Mouse (Mus musculus) macrophage (primary cell): ENCODE results near the gene Large1. TPM values are rescaled to one million over a fixed set of nuclear protein-coding genes. Genes with fewer than 3 reads are reported as not detected.
"Not testable (repeated sequence)": the region's sequence is repeated elsewhere in the genome, so short reads cannot be mapped to it uniquely, and the experiment has no call there.

Experiments
- H3K27ac ChIP-seq: fragments of 350-480 bp; formaldehyde crosslinking; 2 replicates; pipeline ENCODE4 v1.9.0; 2021
- H3K36me3 ChIP-seq: fragments of 350-480 bp; formaldehyde crosslinking; 2 replicates; pipeline ENCODE4 v1.9.0; 2021; ENCODE audit errors: inconsistent target
- H3K4me3 ChIP-seq: fragments of 350-480 bp; formaldehyde crosslinking; 2 replicates; pipeline ENCODE4 v1.9.0; 2021; ENCODE audit errors: inconsistent target
- H3K79me2 ChIP-seq: fragments of 350-480 bp; formaldehyde crosslinking; 2 replicates; pipeline ENCODE4 v1.9.0; 2021; ENCODE audit errors: inconsistent target
- WGBS: methylation state at CpG from one replicate; pipeline ENCODE4 v1.1.7; 2026; ENCODE audit warnings: inconsistent platforms; ENCODE audit not compliant: missing documents; 5-methylcytosine and 5-hydroxymethylcytosine counted together
- polyA plus RNA-seq: library from polyadenylated mRNA; stranded (reverse); fragments of 250-400 nt; gene quantifications from 3 replicates; pipeline ENCODE4 v1.2.4, GENCODE M21; 2018; ENCODE audit warnings: inconsistent platforms

Gene Large1
- polyA plus RNA-seq, 1 experiment from 2014 or later = 13.1 TPM

- not testable (repeated sequence) for H3K4me3 ChIP-seq, H3K79me2 ChIP-seq, H3K36me3 ChIP-seq, H3K27ac ChIP-seq
- no CpG with 5 or more reads among the region's 3 CpGs for WGBS
These were observed 33.8 kb downstream of the Large1 start for GRCm38 (mm10) chr8:73319500-73319899.

GRCm38 (mm10) chr8:73313911-73314310, 39.4 kb downstream of the Large1 start:
- H3K27ac ChIP-seq = no peak overlapping the region
- peaks cover 3% of the 10 kb centered on the region; the same call in 1 of the 2 replicates for H3K79me2 ChIP-seq
- H3K4me3 ChIP-seq = no peak overlapping the region
- 9% methylated on average over 2 of the region's 2 CpGs for WGBS
- no peaks in the 10 kb centered on the region for H3K36me3 ChIP-seq

DNA sequence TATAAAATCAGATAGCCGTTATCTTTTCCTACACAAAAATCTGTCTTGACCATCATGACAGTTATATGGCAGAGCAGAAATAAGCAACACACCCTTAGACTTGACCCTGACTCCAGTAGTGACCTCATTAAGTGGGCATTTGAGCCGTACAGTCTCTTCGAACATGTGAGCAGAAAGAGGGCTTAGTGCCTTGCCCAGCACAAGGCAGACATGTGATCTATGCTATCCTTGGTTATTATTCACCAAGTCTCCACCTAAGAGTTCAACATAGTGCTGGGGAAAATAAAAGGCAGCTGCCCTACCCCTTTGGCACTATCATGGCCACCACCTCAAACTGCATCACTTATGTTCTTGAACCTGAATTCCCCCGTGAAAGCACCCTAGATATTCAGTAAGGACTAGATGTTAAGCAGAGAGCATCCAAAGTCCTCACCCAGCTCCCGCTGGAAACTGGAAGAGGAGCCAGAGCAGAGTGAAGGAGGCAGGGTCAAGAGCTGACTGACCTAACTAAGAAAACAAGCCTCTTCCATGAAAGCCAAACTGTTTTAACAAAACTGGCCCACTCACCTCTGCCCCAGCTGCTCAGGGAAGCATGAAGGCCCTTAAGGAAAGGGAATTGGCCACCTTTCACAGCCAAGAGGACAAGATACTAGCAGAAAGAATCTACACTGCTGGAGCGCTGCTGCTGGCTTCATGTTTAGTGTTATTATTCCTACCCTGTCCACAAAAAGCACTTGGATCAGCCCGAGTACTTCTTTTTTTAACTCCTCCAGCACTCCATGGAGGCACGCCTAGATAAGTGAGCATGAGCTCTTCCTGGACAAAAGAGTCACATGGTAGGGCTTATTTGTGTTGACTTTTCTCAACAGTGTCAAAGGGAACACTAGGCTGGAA, 40.4 kb downstream of the Large1 start:
- WGBS = 87% methylated on average over 8 of the region's 8 CpGs
- H3K79me2 ChIP-seq = peaks cover 3% of the 10 kb centered on the region; the same call in 1 of the 2 replicates
- no peak overlapping the region for H3K27ac ChIP-seq
- no peak overlapping the region for H3K4me3 ChIP-seq
- H3K36me3 ChIP-seq = no peaks in the 10 kb centered on the region

DNA sequence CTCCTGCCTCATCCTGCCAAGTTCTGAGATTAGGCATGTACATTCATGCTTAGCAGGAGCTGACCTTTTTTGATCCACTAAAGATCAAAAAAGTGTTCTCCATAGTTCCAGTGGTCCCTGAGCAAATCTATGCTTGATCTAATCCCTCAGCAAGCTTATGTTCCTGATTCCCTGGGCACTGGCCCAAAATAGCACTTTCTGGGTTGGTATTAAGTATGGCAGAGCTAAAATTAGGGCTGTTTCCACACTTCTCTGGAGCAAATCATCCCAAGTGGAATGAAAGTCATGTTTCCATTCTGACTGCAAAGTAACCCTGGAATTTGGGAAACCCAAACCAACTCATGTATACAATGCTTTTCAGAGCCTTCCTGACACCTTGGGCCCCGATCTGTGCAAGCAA, 42.9 kb downstream of the Large1 start:
- Histone ChIP-seq H3K36me3 (no peaks in the 10 kb centered on the region), H3K27ac (no peak overlapping the region), H3K79me2 (peaks cover 3% of the 10 kb centered on the region; the same call in 1 of the 2 replicates), H3K4me3 (no peak overlapping the region)
- WGBS = 88% methylated on average over 1 of the region's 1 CpGs

- Histone ChIP-seq H3K4me3 (no peak overlapping the region), H3K79me2 (peaks cover 3% of the 10 kb centered on the region; the same call in 1 of the 2 replicates), H3K36me3 (no peaks in the 10 kb centered on the region), H3K27ac (no peak overlapping the region)
These were observed 43.3 kb downstream of the Large1 start for GRCm38 (mm10) chr8:73310036-73310435.

DNA sequence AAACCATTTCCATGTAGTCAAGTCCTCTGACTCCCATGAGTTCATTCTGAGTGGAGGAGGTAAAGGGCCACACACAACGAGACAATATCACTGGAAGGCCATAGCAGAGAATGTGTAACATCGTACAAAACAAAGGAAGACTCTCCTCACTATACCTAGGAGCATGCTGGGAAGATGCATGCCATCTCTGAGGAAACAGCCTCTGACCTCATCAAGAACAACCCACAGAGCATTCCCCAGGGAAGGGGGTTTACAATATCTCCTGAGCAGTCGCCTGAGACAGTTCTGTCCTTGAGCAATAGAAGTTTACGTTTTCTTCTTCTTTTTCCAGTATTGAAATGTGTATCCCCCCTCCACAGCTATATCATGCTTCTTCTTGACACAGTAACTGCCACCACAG, 49.4 kb downstream of the Large1 start:
- Histone ChIP-seq H3K27ac (no peak overlapping the region), H3K79me2 (no peaks in the 10 kb centered on the region), H3K36me3 (no peaks in the 10 kb centered on the region), H3K4me3 (no peak overlapping the region)
- WGBS = 97% methylated on average over 4 of the region's 4 CpGs

GRCm38 (mm10) chr8:73302947-73303346, 50.4 kb downstream of the Large1 start:
- Histone ChIP-seq H3K4me3 (no peak overlapping the region), H3K36me3 (no peaks in the 10 kb centered on the region), H3K79me2 (no peaks in the 10 kb centered on the region), H3K27ac (no peak overlapping the region)
- 90% methylated on average over 3 of the region's 3 CpGs for WGBS

DNA sequence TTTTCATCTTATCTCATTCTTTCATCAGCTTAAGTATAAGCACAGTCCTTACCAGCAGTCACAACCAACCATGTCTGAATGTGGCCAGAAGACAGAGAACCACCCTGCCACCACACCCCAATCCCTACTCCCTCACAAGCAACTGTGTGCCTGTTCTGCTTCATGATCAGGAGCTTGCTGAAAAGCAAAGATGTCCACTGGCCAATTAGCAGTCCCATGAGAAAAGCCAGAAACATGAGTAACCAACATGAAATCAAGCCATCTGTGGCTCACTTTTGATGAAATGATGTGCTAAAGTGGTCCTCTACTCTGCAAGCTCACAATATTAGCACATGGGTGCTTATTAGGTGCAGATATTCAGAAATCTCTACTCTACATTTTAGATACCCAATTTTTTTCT, 57.8 kb downstream of the Large1 start:
- Histone ChIP-seq H3K27ac (no peak overlapping the region), H3K79me2 (no peaks in the 10 kb centered on the region), H3K36me3 (no peaks in the 10 kb centered on the region), H3K4me3 (no peak overlapping the region)

GRCm38 (mm10) chr8:73293655-73294054, 59.7 kb downstream of the Large1 start:
- WGBS = 10% methylated on average over 2 of the region's 2 CpGs
- H3K4me3 ChIP-seq = no peak overlapping the region
- no peaks in the 10 kb centered on the region for H3K36me3 ChIP-seq
- H3K79me2 ChIP-seq = no peaks in the 10 kb centered on the region
- peak overlapping the region; percentile 35 for H3K27ac ChIP-seq

GRCm38 (mm10) chr8:73291630-73292029, 61.7 kb downstream of the Large1 start:
- whole genome bisulfite sequencing = 93% methylated on average over 2 of the region's 2 CpGs
- H3K79me2 ChIP-seq = no peaks in the 10 kb centered on the region

GRCm38 (mm10) chr8:73290636-73291035, 62.7 kb downstream of the Large1 start:
- H3K79me2 ChIP-seq = no peaks in the 10 kb centered on the region
- H3K36me3 ChIP-seq = no peaks in the 10 kb centered on the region
- 85% methylated on average over 2 of the region's 2 CpGs for WGBS
- peak overlapping the region; percentile 22 for H3K27ac ChIP-seq
- H3K4me3 ChIP-seq = no peak overlapping the region

More at GRCm38 (mm10) chr8:73291630-73292029, 61.7 kb downstream of the Large1 start:
- Histone ChIP-seq H3K36me3 (no peaks in the 10 kb centered on the region), H3K27ac (peak overlapping the region; percentile 22; the same call in 1 of the 2 replicates), H3K4me3 (no peak overlapping the region)

- Histone ChIP-seq H3K36me3 (no peaks in the 10 kb centered on the region), H3K79me2 (no peaks in the 10 kb centered on the region), H3K4me3 (no peak overlapping the region), H3K27ac (peak overlapping the region; percentile 22)
- 64% methylated on average over 2 of the region's 2 CpGs for WGBS
These were observed 63.5 kb downstream of the Large1 start for GRCm38 (mm10) chr8:73289831-73290230.

GRCm38 (mm10) chr8:73281996-73282395, 71.3 kb downstream of the Large1 start:
- Histone ChIP-seq H3K4me3 (no peak overlapping the region), H3K36me3 (no peaks in the 10 kb centered on the region), H3K27ac (no peak overlapping the region), H3K79me2 (no peaks in the 10 kb centered on the region)
- WGBS = 78% methylated on average over 4 of the region's 4 CpGs

DNA sequence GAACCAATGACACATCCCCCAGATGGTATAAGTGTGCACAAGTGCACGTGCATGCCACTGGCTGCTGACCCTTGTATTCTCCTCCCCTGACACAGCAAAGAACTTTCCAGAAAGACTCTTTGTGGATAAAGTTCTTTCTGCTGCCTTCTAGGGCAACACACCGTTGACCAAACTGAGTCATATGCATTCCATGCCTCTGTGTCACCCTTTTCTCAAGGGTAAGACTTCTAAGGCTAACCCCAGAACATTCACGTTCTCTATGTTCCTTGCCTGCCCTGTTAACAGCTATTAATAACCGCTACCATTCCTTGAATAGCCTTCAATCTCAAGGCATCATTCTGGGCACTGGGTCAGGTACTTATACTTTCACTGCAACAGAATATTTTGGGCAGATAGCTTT, 77.3 kb downstream of the Large1 start:
- H3K27ac ChIP-seq = no peak overlapping the region
- no peaks in the 10 kb centered on the region for H3K36me3 ChIP-seq
- H3K4me3 ChIP-seq = no peak overlapping the region
- 84% methylated on average over 4 of the region's 4 CpGs for WGBS
- H3K79me2 ChIP-seq = no peaks in the 10 kb centered on the region

- H3K79me2 ChIP-seq, H3K27ac ChIP-seq, H3K4me3 ChIP-seq, H3K36me3 ChIP-seq: not testable (repeated sequence)
- WGBS = 95% methylated on average over 4 of the region's 4 CpGs
These were observed 77.9 kb downstream of the Large1 start for GRCm38 (mm10) chr8:73275445-73275844.

DNA sequence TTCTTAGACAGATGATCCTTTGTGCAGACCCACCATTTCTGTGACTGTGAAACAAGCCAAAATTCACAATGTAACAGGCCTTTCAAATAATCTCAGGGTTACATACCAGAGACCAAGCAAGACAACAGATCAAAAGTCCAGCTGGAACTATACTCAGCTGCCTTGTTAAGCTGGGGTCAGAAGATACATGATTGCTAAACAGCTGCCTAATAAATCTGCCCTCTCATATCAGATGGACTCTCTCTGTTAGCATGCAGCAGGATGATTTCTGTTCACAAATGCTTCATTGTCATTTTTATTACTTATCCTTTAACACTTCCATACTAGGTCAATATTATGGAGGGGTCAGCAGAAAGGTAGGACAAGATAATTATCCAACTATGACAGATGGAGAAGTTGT, 80.2 kb downstream of the Large1 start:
- Histone ChIP-seq H3K79me2 (no peaks in the 10 kb centered on the region), H3K4me3 (no peak overlapping the region), H3K36me3 (no peaks in the 10 kb centered on the region), H3K27ac (no peak overlapping the region)
